Mouse (Mus musculus): ENCODE data around the gene Dnajb11.

GRCm38 (mm10) chr16:22878716-22879115, 21.1 kb downstream of the Dnajb11 start:
- no peak for TF ChIP-seq HCFC1 (IDR thresholded peaks at IDR 0.05; ENCODE audit: borderline replicate concordance, insufficient read depth, low read length)
- TF ChIP-seq CHD2 (IDR thresholded peaks at IDR 0.05; ENCODE audit: low read depth, low read length) = no peak
- no peak for TF ChIP-seq ZNF384 (IDR thresholded peaks at IDR 0.05; ENCODE audit: low read depth, low read length)
